Comparison of ENCODE assay signal across 9 mouse cellular contexts in genomic region chr5:130275509-130275908, GRCm38 (mm10). TPM values are rescaled to one million over a fixed set of nuclear protein-coding genes. Genes with fewer than 3 reads are reported as not detected.
DNase-seq lines count a peak whose midpoint lies in the region; ATAC-seq and TF ChIP-seq lines count a peak whose summit lies in the region.
"Had no signal": no experiment of that assay in that cellular context is flagged by ENCODE, and none has a peak within 500 bp of the region (broad histone marks: within the 10 kb centered on the region; RNA-seq: fewer than 3 reads in every experiment).

No protein-coding gene starts in this region.

- no peak for ATAC-seq in intestine, postnatal 0 days
- ATAC-seq in intestine, embryonic 15.5 days, result no peak
- no peak for ATAC-seq in megakaryocyte-erythroid progenitor cell, adult 5-6 weeks (replicated peaks; ENCODE audit: low FRiP score, low TSS enrichment, poor library complexity, severe bottlenecking)

- H3K36me3 ChIP-seq in intestine, postnatal 0 days (ENCODE audit: control insufficient read depth, insufficient read depth), result peaks cover 44% of the 10 kb centered on the region
- peaks cover 11% of the 10 kb centered on the region; the same call in 1 of the 2 replicates for H3K36me3 ChIP-seq in intestine, embryonic 15.5 days
- H3K36me3 ChIP-seq in thymus, adult 2 months (ENCODE audit: control insufficient read depth, insufficient read depth, low read length), result peaks cover 38% of the 10 kb centered on the region

- TF ChIP-seq POLR2A in thymus, adult 2 months (IDR thresholded peaks at IDR 0.05; ENCODE audit: control insufficient read depth, extremely low read depth, insufficient read depth, low read length, poor library complexity), result no peak

- H3K27me3 ChIP-seq in intestine, postnatal 0 days (replicated peaks; ENCODE audit: control insufficient read depth, insufficient read depth, low read length), result no peaks in the 10 kb centered on the region
- no peaks in the 10 kb centered on the region for H3K27me3 ChIP-seq in intestine, embryonic 15.5 days (replicated peaks)
- no peaks in the 10 kb centered on the region for H3K27me3 ChIP-seq in thymus, adult 2 months (ENCODE audit: control insufficient read depth, insufficient read depth, low read length)
- H3K27me3 ChIP-seq: embryonic facial prominence, embryonic 15.5 days had no signal

- no peaks in the 10 kb centered on the region for H3K9me3 ChIP-seq in intestine, postnatal 0 days (ENCODE audit: control insufficient read depth)
- no peaks in the 10 kb centered on the region for H3K9me3 ChIP-seq in intestine, embryonic 15.5 days
- H3K9me3 ChIP-seq: embryonic facial prominence, embryonic 15.5 days had no signal

- no peak overlapping the region for H3K4me3 ChIP-seq in intestine, postnatal 0 days (ENCODE audit: low read depth, low read length)
- no peak overlapping the region for H3K4me3 ChIP-seq in intestine, embryonic 15.5 days (replicated peaks)
- H3K4me3 ChIP-seq in thymus, adult 2 months (ENCODE audit: control insufficient read depth, insufficient read depth, low read length), result no peak overlapping the region
- H3K4me3 ChIP-seq: embryonic facial prominence, embryonic 15.5 days had no signal

- H3K4me2 ChIP-seq in intestine, postnatal 0 days (replicated peaks; ENCODE audit: low read depth), result no peak overlapping the region
- H3K4me2 ChIP-seq in intestine, embryonic 15.5 days (replicated peaks), result no peak overlapping the region
- H3K4me2 ChIP-seq: embryonic facial prominence, embryonic 15.5 days had no signal

- peak; percentile 17 for DNase-seq in thymus, adult 2 months
- no peak for DNase-seq in thymus, postnatal 36 days
- peak; percentile 31 for DNase-seq in c-Kit-negative CD71-positive TER-119-positive erythroid progenitor cells, embryonic 14.5 days (ENCODE audit: low read depth, low spot score)
- peak; percentile 58 for DNase-seq in lung, postnatal 10 days
- DNase-seq in testis, postnatal 14 days (ENCODE audit: low spot score), result no peak

- H3K27ac ChIP-seq in intestine, postnatal 0 days (ENCODE audit: low read depth, low read length), result no peak overlapping the region
- H3K27ac ChIP-seq in intestine, embryonic 15.5 days, result no peak overlapping the region
- no peak overlapping the region for H3K27ac ChIP-seq in thymus, adult 2 months (ENCODE audit: control insufficient read depth, insufficient read depth, low read length)
- H3K27ac ChIP-seq: embryonic facial prominence, embryonic 15.5 days had no signal

- WGBS in intestine, postnatal 0 days, result 61% methylated on average over 4 of the region's 4 CpGs
- WGBS in intestine, embryonic 15.5 days, result 54% methylated on average over 4 of the region's 4 CpGs
- 56% methylated on average over 4 of the region's 4 CpGs for WGBS in thymus, adult 2 months

- H3K9ac ChIP-seq in intestine, postnatal 0 days (ENCODE audit: low read depth, low read length), result no peak overlapping the region
- H3K9ac ChIP-seq in intestine, embryonic 15.5 days, result no peak overlapping the region
- H3K9ac ChIP-seq: embryonic facial prominence, embryonic 15.5 days had no signal

- peak; percentile 82 for TF ChIP-seq CTCF in intestine, postnatal 0 days (IDR thresholded peaks at IDR 0.05; ENCODE audit: low read depth)
- no peak for TF ChIP-seq CTCF in thymus, adult 2 months (IDR thresholded peaks at IDR 0.05; ENCODE audit: borderline replicate concordance, control insufficient read depth, extremely low read depth, insufficient read depth, low read length, poor library complexity)

- no peaks in the 10 kb centered on the region for H3K4me1 ChIP-seq in intestine, postnatal 0 days (replicated peaks; ENCODE audit: control insufficient read depth, insufficient read depth, low read length)
- H3K4me1 ChIP-seq in intestine, embryonic 15.5 days (replicated peaks), result no peaks in the 10 kb centered on the region
- H3K4me1 ChIP-seq in thymus, adult 2 months (replicated peaks; ENCODE audit: control insufficient read depth, insufficient read depth, low read length), result no peaks in the 10 kb centered on the region
- H3K4me1 ChIP-seq: embryonic facial prominence, embryonic 15.5 days had no signal

RNA-seq across cellular contexts. Expression of gene Tyw1, which starts 20.1 kb away (rescaled TPM):
- 12.0 and 15.0 TPM in 2 replicates for polyA plus RNA-seq in intestine, postnatal 0 days (2015; fragmentation: Nextera tagmentation; extraction: Ambion mirVana)
- polyA plus RNA-seq in intestine, embryonic 15.5 days (2015; fragmentation: Nextera tagmentation; extraction: Ambion mirVana), result 23.5 and 24.0 TPM in 2 replicates
- polyA plus RNA-seq in thymus, adult 2 months (2012; rRNA removed), result 15.4 and 15.6 TPM in 2 replicates
- 23.2 and 28.4 TPM in 2 replicates for total RNA-seq in megakaryocyte-erythroid progenitor cell, adult 5-6 weeks (2014; fragmentation: Nextera tagmentation)
- total RNA-seq in megakaryocyte-erythroid progenitor cell, adult 5-6 weeks (2017), result 49.8 and 50.9 TPM in 2 replicates

RNA-seq across cellular contexts. Expression of gene Sbds, which starts 20.2 kb away (rescaled TPM):
- polyA plus RNA-seq in intestine, postnatal 0 days (2015; fragmentation: Nextera tagmentation; extraction: Ambion mirVana), result 97.7 and 105 TPM in 2 replicates
- polyA plus RNA-seq in intestine, embryonic 15.5 days (2015; fragmentation: Nextera tagmentation; extraction: Ambion mirVana), result 75.0 and 75.9 TPM in 2 replicates
- polyA plus RNA-seq in thymus, adult 2 months (2012; rRNA removed), result 24.4 and 24.8 TPM in 2 replicates
- total RNA-seq in megakaryocyte-erythroid progenitor cell, adult 5-6 weeks (2014; fragmentation: Nextera tagmentation), result 65.5 and 66.6 TPM in 2 replicates
- total RNA-seq in megakaryocyte-erythroid progenitor cell, adult 5-6 weeks (2017), result 75.7 and 125 TPM in 2 replicates

RNA-seq across cellular contexts. Expression of gene Tmem248, which starts 58.6 kb away (rescaled TPM):
- polyA plus RNA-seq in intestine, postnatal 0 days (2015; fragmentation: Nextera tagmentation; extraction: Ambion mirVana), result 45.7 and 47.0 TPM in 2 replicates
- polyA plus RNA-seq in intestine, embryonic 15.5 days (2015; fragmentation: Nextera tagmentation; extraction: Ambion mirVana), result 38.9 and 40.2 TPM in 2 replicates
- 31.8 and 44.4 TPM in 2 replicates for polyA plus RNA-seq in thymus, adult 2 months (2012; rRNA removed)
- total RNA-seq in megakaryocyte-erythroid progenitor cell, adult 5-6 weeks (2014; fragmentation: Nextera tagmentation), result 42.5 and 48.7 TPM in 2 replicates
- 35.8 and 42.8 TPM in 2 replicates for total RNA-seq in megakaryocyte-erythroid progenitor cell, adult 5-6 weeks (2017)

Comparison
In these comparisons a context has a peak if more than half of its experiments do, and no peak if none do; other contexts are left out.
1. DNase-seq: peak in thymus, adult 2 months (single experiment), c-Kit-negative CD71-positive TER-119-positive erythroid progenitor cells, embryonic 14.5 days (single experiment) and lung, postnatal 10 days (single experiment); none in thymus, postnatal 36 days (0 of 2) and testis, postnatal 14 days (single experiment).